Mouse (Mus musculus) MEL (cell line): ENCODE data around the gene Afdn. TPM values are rescaled to one million over a fixed set of nuclear protein-coding genes. Genes with fewer than 3 reads are reported as not detected.

ENCODE experiments used
- DNase-seq: peaks from one replicate; pipeline ENCODE4 v3.0.0; 2011; ENCODE audit warnings: low read depth, low spot score
- H3K27ac ChIP-seq: 2 replicates; pipeline ENCODE4 v1.5.1; 2012; ENCODE audit warnings: low read depth, mild to moderate bottlenecking, control low read depth, low read length, moderate library complexity; ENCODE audit not compliant: control insufficient read depth
- H3K27me3 ChIP-seq, 2 experiments: fragments of 150-350 bp in 1 of 2; sonication (generic) in 1 of 2; 2 replicates each; pipeline ENCODE4 v1.6.1; 2012; ENCODE audit warnings: low read length in 2 of 2, mild to moderate bottlenecking in 2 of 2, improper control_type of control experiment in 1 of 2, moderate library complexity in 1 of 2; ENCODE audit not compliant: insufficient read depth in 2 of 2, control insufficient read depth in 1 of 2
- H3K36me3 ChIP-seq, 2 experiments: 2 replicates each; pipeline ENCODE4 v1.6.1; 2012 to 2014; ENCODE audit warnings: low read length in 2 of 2, improper control_type of control experiment in 1 of 2, inconsistent platforms in 1 of 2, mild to moderate bottlenecking in 1 of 2; ENCODE audit not compliant: insufficient read depth in 2 of 2, control insufficient read depth in 1 of 2
- H3K4me1 ChIP-seq, 2 experiments: fragments of 150-350 bp in 1 of 2; sonication (generic) in 1 of 2; 2 replicates each; pipeline ENCODE4 v1.6.1; 2012; ENCODE audit warnings: low read length in 2 of 2, improper control_type of control experiment in 1 of 2, mild to moderate bottlenecking in 1 of 2; ENCODE audit not compliant: insufficient read depth in 2 of 2, control insufficient read depth in 1 of 2
- H3K4me3 ChIP-seq, 2 experiments: fragments of 150-350 bp in 1 of 2; sonication (generic) in 1 of 2; 2 replicates each; pipeline ENCODE4 v1.5.1; 2012; ENCODE audit warnings: low read depth in 2 of 2, low read length in 2 of 2, mild to moderate bottlenecking in 2 of 2, moderate library complexity in 2 of 2, control low read depth in 1 of 2, improper control_type of control experiment in 1 of 2; ENCODE audit not compliant: control insufficient read depth in 1 of 2, insufficient read depth in 1 of 2
- H3K79me2 ChIP-seq: 2 replicates; pipeline ENCODE4 v1.6.1; 2012; ENCODE audit warnings: mild to moderate bottlenecking, low read length, moderate library complexity; ENCODE audit not compliant: control insufficient read depth, poor library complexity, insufficient read depth
- H3K9ac ChIP-seq: 2 replicates; pipeline ENCODE4 v1.6.1; 2012; ENCODE audit warnings: low read depth, mild to moderate bottlenecking, control low read depth, low read length, moderate library complexity; ENCODE audit not compliant: control insufficient read depth, poor library complexity, severe bottlenecking
- H3K9me3 ChIP-seq: fragments of 150-350 bp; sonication (generic); replicated peaks from 2 replicates; pipeline ENCODE4 v1.6.1; 2012; ENCODE audit warnings: mild to moderate bottlenecking, low read length, improper control_type of control experiment, moderate library complexity; ENCODE audit not compliant: insufficient read depth
- CHD1 ChIP-seq: IDR thresholded peaks from 2 replicates; pipeline ENCODE4 v1.6.1; 2012; ENCODE audit warnings: low read depth, mild to moderate bottlenecking, inconsistent platforms, low read length, improper control_type of control experiment
- CTCF ChIP-seq, 3 experiments: IDR thresholded peaks in 2 of 3; conservative IDR thresholded peaks in 1 of 3; 2 replicates each; pipeline ENCODE4 v1.5.1; 2011 to 2012; ENCODE audit warnings: low read length in 3 of 3, low read depth in 2 of 3, mild to moderate bottlenecking in 2 of 3, improper control_type of control experiment in 1 of 3, inconsistent platforms in 1 of 3, mixed read lengths in 1 of 3, moderate library complexity in 1 of 3; ENCODE audit not compliant: control insufficient read depth in 1 of 3, insufficient read depth in 1 of 3, poor library complexity in 1 of 3, severe bottlenecking in 1 of 3
- ETS1 ChIP-seq: IDR thresholded peaks from 2 replicates; pipeline ENCODE4 v1.6.1; 2012; ENCODE audit warnings: low read depth, mild to moderate bottlenecking, inconsistent platforms, low read length, improper control_type of control experiment, moderate library complexity
- GABPA ChIP-seq: IDR thresholded peaks from 2 replicates; pipeline ENCODE4 v1.6.1; 2012; ENCODE audit warnings: low read depth, mild to moderate bottlenecking, inconsistent platforms, low read length, improper control_type of control experiment, moderate library complexity
- GATA1 ChIP-seq: IDR thresholded peaks from 2 replicates; pipeline ENCODE4 v1.6.1; 2011; ENCODE audit warnings: low read depth, low read length, improper control_type of control experiment
- HCFC1 ChIP-seq: IDR thresholded peaks from 2 replicates; pipeline ENCODE4 v1.6.1; 2012; ENCODE audit warnings: low read depth, mild to moderate bottlenecking, inconsistent platforms, low read length, improper control_type of control experiment, moderate library complexity
- JUND ChIP-seq: IDR thresholded peaks from 2 replicates; pipeline ENCODE4 v1.6.1; 2011; ENCODE audit warnings: low read depth, mild to moderate bottlenecking, improper control_type of control experiment, low read length
- KAT2A ChIP-seq: conservative IDR thresholded peaks from 2 replicates; pipeline ENCODE4 v1.6.1; 2012; ENCODE audit warnings: low read depth, low read length, improper control_type of control experiment, inconsistent platforms
- MAFK ChIP-seq: IDR thresholded peaks from 2 replicates; pipeline ENCODE4 v1.6.1; 2011; ENCODE audit warnings: low read depth, mild to moderate bottlenecking, low read length, improper control_type of control experiment, borderline replicate concordance
- MAZ ChIP-seq: IDR thresholded peaks from 2 replicates; pipeline ENCODE4 v1.6.1; 2012; ENCODE audit warnings: low read depth, mild to moderate bottlenecking, inconsistent platforms, low read length, improper control_type of control experiment
- MXI1 ChIP-seq: IDR thresholded peaks from 2 replicates; pipeline ENCODE4 v1.6.1; 2011; ENCODE audit warnings: mild to moderate bottlenecking, low read depth, low read length, improper control_type of control experiment
- NELFE ChIP-seq: IDR thresholded peaks from 2 replicates; pipeline ENCODE4 v1.6.1; 2011; ENCODE audit warnings: low read depth, low read length, improper control_type of control experiment
- NRF1 ChIP-seq: IDR thresholded peaks from 2 replicates; pipeline ENCODE4 v1.6.1; 2014; ENCODE audit warnings: low read depth, mild to moderate bottlenecking, inconsistent platforms, low read length, improper control_type of control experiment, moderate library complexity; ENCODE audit not compliant: poor library complexity, insufficient read depth, severe bottlenecking
- RAD21 ChIP-seq: IDR thresholded peaks from 2 replicates; pipeline ENCODE4 v1.6.1; 2011; ENCODE audit warnings: mild to moderate bottlenecking, low read depth, low read length, improper control_type of control experiment
- SMC3 ChIP-seq: IDR thresholded peaks from 2 replicates; pipeline ENCODE4 v1.6.1; 2011; ENCODE audit warnings: low read depth, low read length, improper control_type of control experiment
- TBP ChIP-seq: IDR thresholded peaks from 2 replicates; pipeline ENCODE4 v1.8.0; 2011; ENCODE audit warnings: low read depth, low read length, improper control_type of control experiment
- USF2 ChIP-seq, 2 experiments: IDR thresholded peaks; 2 replicates each; pipeline ENCODE4 v1.6.1; 2011 to 2012; ENCODE audit warnings: improper control_type of control experiment in 2 of 2, low read length in 2 of 2, borderline replicate concordance in 1 of 2, inconsistent platforms in 1 of 2, low read depth in 1 of 2, mild to moderate bottlenecking in 1 of 2; ENCODE audit not compliant: insufficient read depth in 1 of 2
- ZKSCAN1 ChIP-seq: IDR thresholded peaks from 2 replicates; pipeline ENCODE4 v1.6.1; 2012; ENCODE audit warnings: low read depth, mild to moderate bottlenecking, inconsistent platforms, low read length, improper control_type of control experiment, moderate library complexity
- ZNF384 ChIP-seq: IDR thresholded peaks from 2 replicates; pipeline ENCODE4 v1.6.1; 2012; ENCODE audit warnings: low read depth, mild to moderate bottlenecking, inconsistent platforms, low read length, improper control_type of control experiment
- polyA plus RNA-seq, 2 experiments: library from polyadenylated mRNA; stranded (reverse) in 1 of 2; unstranded in 1 of 2; fragments of >175 nt in 1 of 2; fragments of >200 nt in 1 of 2; gene quantifications; 2 replicates each; pipeline versions ENCODE4 v1.2.1 to v1.2.4; 2012; ENCODE audit warnings: low replicate concordance in 2 of 2, low read depth in 1 of 2; ENCODE audit not compliant: insufficient read length in 2 of 2, insufficient read depth in 1 of 2, missing spikeins in 1 of 2
- total RNA-seq: library from RNA; depleted of rRNA; stranded (reverse); fragments of 300-350 nt; gene quantifications from 2 replicates; pipeline ENCODE4 v1.2.3, GENCODE M21; 2012

Afdn gene
- total and polyA plus RNA-seq, 3 experiments: 0.39 TPM; not detected in 1

GRCm38 (mm10) chr17:13715511-13715910 lies 44.8 kb upstream of the Afdn start:
- no peak for DNase-seq

GRCm38 (mm10) chr17:13716336-13716735 lies 44.0 kb upstream of the Afdn start:
- no peaks in the 10 kb centered on the region for H3K36me3 ChIP-seq
- no peaks in the 10 kb centered on the region for H3K27me3 ChIP-seq
- H3K79me2 ChIP-seq: no peaks in the 10 kb centered on the region
- no peaks in the 10 kb centered on the region for H3K9me3 ChIP-seq
- H3K9ac ChIP-seq: no peak overlapping the region
- TF ChIP-seq KAT2A (no peak), CHD1 (no peak), TBP (no peak), ZNF384 (no peak)
- no peaks in the 10 kb centered on the region for H3K4me1 ChIP-seq
- no peak overlapping the region for H3K4me3 ChIP-seq
- H3K27ac ChIP-seq: no peak overlapping the region
- no peak for DNase-seq

More at GRCm38 (mm10) chr17:13715511-13715910, 44.8 kb upstream of the Afdn start:
- no peaks in the 10 kb centered on the region for H3K9me3 ChIP-seq
- no peaks in the 10 kb centered on the region for H3K27me3 ChIP-seq
- H3K27ac ChIP-seq: no peak overlapping the region
- no peaks in the 10 kb centered on the region for H3K4me1 ChIP-seq
- no peak overlapping the region for H3K9ac ChIP-seq
- TF ChIP-seq USF2 (IDR thresholded peaks at IDR 0.05; ENCODE audit: borderline replicate concordance in 1 of 2, insufficient read depth in 1 of 2, low read depth in 1 of 2, low read length in 2 of 2): no peak
- H3K79me2 ChIP-seq: no peaks in the 10 kb centered on the region
- no peaks in the 10 kb centered on the region for H3K36me3 ChIP-seq
- no peak overlapping the region for H3K4me3 ChIP-seq

- no peaks in the 10 kb centered on the region for H3K36me3 ChIP-seq
- no peaks in the 10 kb centered on the region for H3K9me3 ChIP-seq
- no peak overlapping the region for H3K9ac ChIP-seq
- no peak overlapping the region for H3K27ac ChIP-seq
- TF ChIP-seq TBP: no peak
- no peak for TF ChIP-seq MAFK
- TF ChIP-seq KAT2A: no peak
- no peak for TF ChIP-seq MXI1
- TF ChIP-seq ZKSCAN1: no peak
- no peak for TF ChIP-seq JUND
- no peak for TF ChIP-seq GABPA
- TF ChIP-seq ETS1: no peak
- TF ChIP-seq ZNF384: no peak
- TF ChIP-seq CTCF (IDR thresholded peaks at IDR 0.05 in 2 of 3, conservative IDR thresholded peaks at IDR 0.05 in 1 of 3; ENCODE audit: control insufficient read depth in 1 of 3, insufficient read depth in 1 of 3, low read depth in 2 of 3, low read length in 3 of 3, poor library complexity in 1 of 3, severe bottlenecking in 1 of 3): no peak
- TF ChIP-seq NRF1: no peak
- TF ChIP-seq GATA1: no peak
- no peak for TF ChIP-seq MAZ
- no peak for TF ChIP-seq RAD21
- TF ChIP-seq NELFE: no peak
- no peak for TF ChIP-seq HCFC1
- TF ChIP-seq SMC3: no peak
- H3K4me3 ChIP-seq: no peak overlapping the region
- H3K27me3 ChIP-seq: no peaks in the 10 kb centered on the region
- DNase-seq: no peak
- no peaks in the 10 kb centered on the region for H3K4me1 ChIP-seq
- H3K79me2 ChIP-seq: no peaks in the 10 kb centered on the region
Measured at GRCm38 (mm10) chr17:13717428-13717827, 42.9 kb upstream of the Afdn start.
